Mouse (Mus musculus): ENCODE data around the gene Fzd9. TPM values are rescaled to one million over a fixed set of nuclear protein-coding genes. Genes with fewer than 3 reads are reported as not detected.
A peak's percentile ranks its signal among the peaks of the same experiment; 100 is the strongest.

Fzd9 gene
- polyA plus RNA-seq, 1 experiment: 0.95 TPM

DNA sequence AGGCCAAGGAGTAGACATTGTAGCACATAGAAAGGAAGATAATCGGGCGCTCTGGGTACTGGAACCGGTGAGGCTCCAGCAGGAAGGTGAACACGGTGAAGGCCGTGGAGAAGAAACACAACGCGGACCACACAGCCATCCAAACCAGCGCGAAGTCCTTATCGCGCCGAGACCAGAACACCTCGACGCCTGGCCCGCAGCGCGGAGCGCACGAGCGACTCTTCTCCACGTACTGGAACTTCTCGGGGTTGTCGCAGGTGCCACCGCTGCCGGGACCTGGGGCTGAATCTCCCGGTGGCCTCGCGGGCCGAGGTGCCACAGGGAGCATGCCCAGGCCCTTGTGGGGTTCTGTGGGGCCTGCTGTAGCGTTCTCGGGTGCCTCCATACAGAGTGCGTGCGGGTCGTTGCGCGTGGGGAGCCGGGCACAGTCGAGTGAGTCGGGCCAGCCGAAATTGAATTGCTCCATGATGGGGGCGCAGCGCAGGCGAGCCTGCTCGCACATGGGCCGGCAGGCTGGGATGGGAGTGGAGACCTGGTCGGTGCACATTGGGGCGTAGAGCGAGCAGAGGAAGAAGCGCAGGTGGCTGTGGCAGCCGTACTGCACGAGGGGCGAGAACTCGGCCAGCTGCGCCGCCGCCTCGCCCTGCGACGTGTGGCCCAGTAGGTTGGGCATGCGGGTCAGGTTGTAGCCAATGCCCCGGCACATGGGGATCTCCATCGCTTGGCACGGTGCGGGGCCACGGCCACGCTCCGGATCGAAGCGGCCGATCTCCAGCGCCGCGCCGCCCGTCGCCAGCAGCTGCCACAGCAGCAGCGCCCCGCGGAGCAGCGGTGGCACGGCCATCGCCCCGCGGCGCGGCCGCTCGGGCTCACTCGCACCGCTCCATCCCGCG lies 598 bp downstream of the Fzd9 start:
- WGBS: 3% methylated on average over 92 of the region's 92 CpGs

DNA sequence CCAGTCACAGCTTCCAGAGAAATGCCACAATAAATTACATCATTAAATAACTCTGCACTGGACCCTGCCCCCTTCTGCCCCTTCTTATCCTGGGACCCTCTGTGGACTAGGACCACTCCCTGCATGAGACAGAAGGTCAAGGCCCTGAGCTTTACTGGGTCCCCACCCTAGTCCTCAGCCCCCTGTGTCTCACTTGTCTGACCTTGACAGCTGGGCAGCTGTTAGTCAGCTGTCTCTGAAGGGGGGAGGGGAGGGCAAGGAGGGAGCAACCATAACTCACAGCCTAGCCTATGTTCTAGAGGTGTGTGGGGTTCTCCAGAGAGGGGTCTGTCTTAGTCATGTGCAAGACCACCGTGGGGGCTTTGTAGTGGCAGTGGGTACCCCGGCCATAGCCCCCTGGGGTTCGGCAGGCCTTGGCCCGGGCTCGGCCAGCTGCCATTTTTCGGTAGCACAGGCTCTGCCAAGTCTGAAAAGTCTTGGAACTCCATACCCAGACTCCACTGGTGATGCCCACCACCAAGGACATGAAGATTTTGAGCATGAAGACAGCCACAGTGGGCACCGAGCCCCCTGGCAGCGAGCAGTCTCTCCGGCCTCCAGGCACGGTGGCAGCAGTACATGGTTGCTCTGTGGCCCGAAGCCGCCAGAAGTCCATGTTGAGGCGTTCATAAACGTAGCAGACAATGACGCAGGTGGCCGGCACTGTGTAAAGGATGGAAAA lies 1.9 kb downstream of the Fzd9 start:
- TF ChIP-seq POLR2A (IDR thresholded peaks at IDR 0.05; ENCODE audit: borderline replicate concordance, extremely low read depth, low read depth, low read length) (no peak), CTCF (IDR thresholded peaks at IDR 0.05; ENCODE audit: insufficient read depth, low read length) (no peak)
- no peak for DNase-seq
- no peaks in the 10 kb centered on the region; the same call in 1 of the 2 replicates for H3K4me1 ChIP-seq (ENCODE audit: control insufficient read depth, insufficient read depth, low read length)
- no peak overlapping the region for H3K4me3 ChIP-seq (replicated peaks; ENCODE audit: extremely low read depth, low read depth, low read length)
- 86% methylated on average over 16 of the region's 16 CpGs for WGBS

More for the DNA sequence above, 598 bp downstream of the Fzd9 start:
- no peak for TF ChIP-seq CTCF (IDR thresholded peaks at IDR 0.05; ENCODE audit: insufficient read depth, low read length)
- TF ChIP-seq POLR2A (IDR thresholded peaks at IDR 0.05; ENCODE audit: borderline replicate concordance, extremely low read depth, low read depth, low read length): no peak
- Histone ChIP-seq H3K4me3 (replicated peaks; ENCODE audit: extremely low read depth, low read depth, low read length) (peak overlapping the region; percentile 47), H3K4me1 (ENCODE audit: control insufficient read depth, insufficient read depth, low read length) (no peaks in the 10 kb centered on the region; the same call in 1 of the 2 replicates)
- DNase-seq: peak; percentile 14

DNA sequence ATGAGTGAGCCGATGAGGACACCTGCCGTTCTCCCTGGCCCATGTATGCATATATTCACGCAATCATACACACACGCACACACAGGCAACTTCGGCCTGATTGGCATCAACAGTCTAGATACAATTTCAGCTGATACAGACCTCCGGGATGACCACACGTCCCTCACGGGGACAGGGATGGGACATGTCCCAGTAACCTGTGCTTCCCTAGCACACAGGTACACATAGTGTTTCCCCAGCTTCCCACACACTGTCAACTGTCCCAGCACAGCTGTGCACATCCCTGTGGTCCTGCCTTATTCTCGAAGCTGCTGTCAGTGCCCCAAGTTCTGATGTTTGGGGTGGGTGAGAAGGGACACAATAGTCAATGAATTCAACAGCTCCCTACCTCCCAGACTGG lies 3.7 kb downstream of the Fzd9 start:
- H3K4me3 ChIP-seq (replicated peaks; ENCODE audit: extremely low read depth, low read depth, low read length): no peak overlapping the region
- no peak for DNase-seq
- no peaks in the 10 kb centered on the region; the same call in 1 of the 2 replicates for H3K4me1 ChIP-seq (ENCODE audit: control insufficient read depth, insufficient read depth, low read length)
- WGBS: 77% methylated on average over 9 of the region's 9 CpGs
- TF ChIP-seq CTCF (IDR thresholded peaks at IDR 0.05; ENCODE audit: insufficient read depth, low read length) (no peak), POLR2A (IDR thresholded peaks at IDR 0.05; ENCODE audit: borderline replicate concordance, extremely low read depth, low read depth, low read length) (no peak)

DNA sequence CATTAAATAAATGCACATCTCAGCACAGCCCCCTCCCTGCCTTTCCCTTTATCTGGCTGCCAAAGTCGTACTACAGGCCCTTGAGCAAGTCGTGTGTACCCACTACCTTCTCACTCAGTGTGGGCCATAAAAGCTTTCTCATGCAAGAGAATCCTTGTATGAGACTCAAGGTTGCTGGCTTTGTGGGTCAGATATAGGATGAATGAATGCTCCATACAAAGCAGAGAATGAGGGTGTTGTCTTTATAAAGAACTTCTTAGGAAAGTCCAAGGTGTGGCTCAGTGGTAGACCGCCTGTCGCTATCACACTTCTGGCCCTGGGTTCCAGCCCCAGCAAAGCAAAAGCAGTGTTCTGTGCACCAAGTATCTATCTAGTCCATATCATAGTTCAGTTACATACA lies 4.5 kb downstream of the Fzd9 start:
- WGBS: 63% methylated on average over 4 of the region's 4 CpGs
- no peak for DNase-seq
- TF ChIP-seq POLR2A (IDR thresholded peaks at IDR 0.05; ENCODE audit: borderline replicate concordance, extremely low read depth, low read depth, low read length) (no peak), CTCF (IDR thresholded peaks at IDR 0.05; ENCODE audit: insufficient read depth, low read length) (no peak)

DNA sequence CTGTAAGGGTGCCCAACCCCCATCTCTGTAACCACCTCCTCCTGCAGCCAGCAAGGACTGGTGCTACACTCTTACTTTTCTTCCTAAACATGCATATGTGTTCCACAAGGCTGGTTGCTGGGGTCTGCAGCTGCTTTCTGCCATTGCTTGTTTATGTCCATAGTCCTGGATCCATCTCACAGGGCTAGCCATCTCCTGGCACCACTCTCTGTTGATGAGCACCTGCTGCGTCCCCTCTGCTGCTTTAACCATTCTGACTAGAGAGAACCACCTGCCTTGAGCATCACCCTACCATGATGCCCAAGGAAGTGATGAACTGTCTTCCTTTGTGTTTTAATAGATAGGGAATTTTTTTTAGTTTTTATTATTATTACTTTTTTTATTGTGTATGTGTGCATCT lies 7.9 kb downstream of the Fzd9 start:
- H3K4me1 ChIP-seq (ENCODE audit: control insufficient read depth, insufficient read depth, low read length): no peaks in the 10 kb centered on the region
- 97% methylated on average over 1 of the region's 1 CpGs for WGBS
- TF ChIP-seq CTCF (IDR thresholded peaks at IDR 0.05; ENCODE audit: insufficient read depth, low read length): no peak

More for the DNA sequence above, 4.5 kb downstream of the Fzd9 start:
- no peak overlapping the region for H3K4me3 ChIP-seq (replicated peaks; ENCODE audit: extremely low read depth, low read depth, low read length)
- H3K4me1 ChIP-seq (ENCODE audit: control insufficient read depth, insufficient read depth, low read length): no peaks in the 10 kb centered on the region; the same call in 1 of the 2 replicates

DNA sequence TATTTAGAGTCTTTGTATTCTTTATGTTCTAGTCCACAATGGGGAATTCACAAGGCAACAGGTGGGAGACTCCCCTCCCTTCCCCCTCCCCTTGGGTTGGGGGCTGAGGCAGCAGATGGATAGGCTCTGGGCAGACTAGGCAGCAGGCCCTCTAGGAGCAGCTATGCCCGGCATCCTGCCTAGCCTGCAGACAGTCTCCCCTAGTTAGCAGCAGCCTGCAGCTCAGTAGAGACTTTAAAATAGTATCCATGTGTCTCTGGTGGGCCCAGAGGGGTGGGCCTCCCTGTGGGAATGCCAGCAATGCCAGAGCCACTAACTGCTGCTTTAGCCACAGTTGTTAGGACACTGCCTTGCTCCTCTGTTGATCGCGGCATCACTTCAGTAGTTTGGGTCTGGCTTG lies 8.4 kb downstream of the Fzd9 start:
- TF ChIP-seq CTCF (IDR thresholded peaks at IDR 0.05; ENCODE audit: insufficient read depth, low read length) (no peak), POLR2A (IDR thresholded peaks at IDR 0.05; ENCODE audit: borderline replicate concordance, extremely low read depth, low read depth, low read length) (no peak)
- Histone ChIP-seq H3K4me3 (replicated peaks; ENCODE audit: extremely low read depth, low read depth, low read length) (no peak overlapping the region), H3K4me1 (ENCODE audit: control insufficient read depth, insufficient read depth, low read length) (no peaks in the 10 kb centered on the region)
- WGBS: 94% methylated on average over 3 of the region's 3 CpGs
- DNase-seq: no peak

More for the DNA sequence above, 7.9 kb downstream of the Fzd9 start:
- no peak for DNase-seq
- H3K4me3 ChIP-seq (replicated peaks; ENCODE audit: extremely low read depth, low read depth, low read length): no peak overlapping the region

DNA sequence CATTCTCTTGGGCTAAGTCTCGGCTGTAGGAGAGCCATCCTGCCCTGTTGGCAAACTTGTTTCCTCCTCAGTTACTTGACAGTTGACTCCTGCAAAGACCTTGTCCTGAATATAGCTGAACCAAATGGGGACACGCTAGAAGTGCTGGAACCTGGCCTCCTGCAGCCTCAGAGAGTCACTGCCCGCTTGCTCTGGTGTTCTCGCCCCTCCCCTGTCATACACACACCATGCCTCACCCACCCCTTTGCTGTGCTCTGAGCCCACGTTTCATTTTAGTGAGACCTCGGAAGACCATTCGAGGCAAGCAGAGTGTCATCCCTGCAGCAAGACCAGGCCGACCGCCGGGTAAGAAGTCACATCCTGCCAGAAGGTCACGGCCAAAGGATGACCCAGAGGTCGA lies 8.9 kb downstream of the Fzd9 start:
- H3K4me1 ChIP-seq (ENCODE audit: control insufficient read depth, insufficient read depth, low read length): no peaks in the 10 kb centered on the region
- H3K4me3 ChIP-seq (replicated peaks; ENCODE audit: extremely low read depth, low read depth, low read length): no peak overlapping the region
- WGBS: 80% methylated on average over 12 of the region's 12 CpGs
- TF ChIP-seq CTCF (IDR thresholded peaks at IDR 0.05; ENCODE audit: insufficient read depth, low read length): no peak
- no peak for TF ChIP-seq POLR2A (IDR thresholded peaks at IDR 0.05; ENCODE audit: borderline replicate concordance, extremely low read depth, low read depth, low read length)
- no peak for DNase-seq

DNA sequence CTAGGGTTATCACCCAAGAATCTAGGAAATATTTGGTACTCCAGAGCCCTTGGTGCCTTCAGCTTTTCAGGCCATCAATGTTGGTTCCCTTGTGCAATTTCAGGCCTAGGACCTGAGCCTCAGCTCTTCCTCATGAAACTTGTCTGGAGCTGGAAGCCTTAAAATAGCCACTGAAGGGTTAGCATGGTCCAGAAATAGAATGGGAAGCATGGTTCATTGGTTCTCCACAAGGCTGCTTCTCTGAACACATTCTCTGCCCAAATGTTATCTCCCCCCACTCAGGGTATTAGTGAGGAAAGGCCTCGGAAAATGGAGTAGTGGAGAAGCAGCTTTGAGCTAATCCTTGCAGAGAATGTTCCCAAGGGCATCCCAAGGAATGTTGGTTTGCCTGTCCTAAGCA lies 9.6 kb downstream of the Fzd9 start:
- DNase-seq: no peak
- Histone ChIP-seq H3K4me1 (ENCODE audit: control insufficient read depth, insufficient read depth, low read length) (no peaks in the 10 kb centered on the region), H3K4me3 (replicated peaks; ENCODE audit: extremely low read depth, low read depth, low read length) (no peak overlapping the region)
- WGBS: 80% methylated on average over 1 of the region's 1 CpGs
- TF ChIP-seq POLR2A (IDR thresholded peaks at IDR 0.05; ENCODE audit: borderline replicate concordance, extremely low read depth, low read depth, low read length): no peak
- TF ChIP-seq CTCF (IDR thresholded peaks at IDR 0.05; ENCODE audit: insufficient read depth, low read length): no peak

DNA sequence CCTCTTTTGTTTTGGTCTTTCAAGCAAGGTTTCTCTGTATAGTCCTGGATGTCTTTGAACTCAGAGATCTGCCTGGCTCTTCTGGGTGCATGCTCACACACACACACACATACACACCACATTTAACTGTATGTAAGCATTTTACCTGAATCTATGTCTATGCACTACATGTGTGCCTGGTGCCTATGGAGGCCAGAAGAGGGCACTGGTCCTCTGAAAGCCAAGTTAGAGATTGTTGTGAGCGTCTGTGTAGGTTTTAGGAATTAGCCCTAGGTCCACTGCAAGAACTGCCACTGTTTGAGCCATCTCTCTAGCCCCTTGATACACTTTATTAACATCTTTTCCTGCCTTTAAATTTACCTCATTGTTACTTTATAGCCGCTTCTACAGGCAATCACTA lies 12.2 kb downstream of the Fzd9 start:
- WGBS: 83% methylated on average over 2 of the region's 2 CpGs
- DNase-seq: no peak
- Histone ChIP-seq H3K4me1 (ENCODE audit: control insufficient read depth, insufficient read depth, low read length) (no peaks in the 10 kb centered on the region), H3K4me3 (replicated peaks; ENCODE audit: extremely low read depth, low read depth, low read length) (no peak overlapping the region)
- TF ChIP-seq CTCF (IDR thresholded peaks at IDR 0.05; ENCODE audit: insufficient read depth, low read length): no peak
- no peak for TF ChIP-seq POLR2A (IDR thresholded peaks at IDR 0.05; ENCODE audit: borderline replicate concordance, extremely low read depth, low read depth, low read length)

Data from lung, adult 2 months (tissue).